Mouse (Mus musculus) urinary bladder, postnatal 14 days (tissue): ENCODE measurements at regions not wholly inside any gene's neighbourhood (a gene's known extent, or its start where the extent isn't known, plus 50 kb on each side); places are given as distances from the start of the nearest gene placed in this dataset.

Experiments
- DNase-seq: peaks from one replicate; pipeline ENCODE4 v3.0.0; 2021; ENCODE audit warnings: low spot score

GRCm38 (mm10) chr6:94413987-94414360 is 86.2 kb upstream of the Slc25a26 start:
- no peak for DNase-seq

- DNase-seq: no peak
Measured at GRCm38 (mm10) chr6:94413297-94413986, 86.7 kb upstream of the Slc25a26 start.

DNA sequence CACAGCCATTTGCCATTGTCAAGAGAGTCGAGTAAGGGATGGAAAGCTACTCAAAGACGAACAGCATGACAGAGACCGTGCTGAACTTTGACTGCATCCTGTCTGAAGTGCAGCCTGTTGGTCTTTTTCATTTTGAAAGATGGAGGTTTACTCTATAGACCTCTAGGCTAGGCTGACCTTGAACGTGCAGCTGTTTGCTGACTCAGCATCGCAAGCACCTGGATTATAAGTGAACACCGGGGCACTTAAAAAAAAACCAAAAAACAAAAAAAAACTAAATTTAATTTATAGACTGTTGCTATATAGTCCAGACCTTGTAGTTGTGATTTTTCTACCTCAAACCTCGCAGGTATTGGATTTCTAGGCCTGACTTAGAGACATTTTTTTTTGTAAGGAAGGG is 87.8 kb upstream of the Slc25a26 start:
- DNase-seq: no peak

DNA sequence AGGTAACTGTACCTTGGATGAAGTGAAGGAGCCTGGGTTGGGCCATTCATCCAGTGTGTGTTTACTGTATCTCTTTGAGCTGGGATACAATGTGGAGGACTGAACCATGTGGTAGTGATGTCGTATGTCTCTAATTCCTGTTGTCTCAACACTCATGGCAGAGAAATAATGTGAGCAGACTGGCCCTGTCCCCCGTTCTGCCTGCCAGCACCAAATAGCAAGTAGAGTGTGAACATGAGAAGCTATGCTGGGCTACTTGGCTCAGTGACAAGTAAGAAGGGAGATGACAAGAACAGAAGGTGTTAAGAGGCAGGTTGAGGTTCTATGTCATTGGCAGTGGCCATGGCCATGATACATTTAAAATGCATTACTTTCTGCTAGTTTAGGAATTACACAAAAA is 89.7 kb upstream of the Slc25a26 start:
- DNase-seq: no peak

GRCm38 (mm10) chr6:94408996-94409395 is 91.1 kb upstream of the Slc25a26 start:
- DNase-seq: no peak

- DNase-seq: no peak
Measured at GRCm38 (mm10) chr6:94407751-94408150, 92.4 kb upstream of the Slc25a26 start.

- no peak for DNase-seq
Measured at GRCm38 (mm10) chr6:94405371-94406076, 94.6 kb upstream of the Slc25a26 start.

GRCm38 (mm10) chr6:94401617-94402481 is 98.3 kb upstream of the Slc25a26 start:
- DNase-seq: no peak

GRCm38 (mm10) chr6:94401061-94401591 is 99.0 kb upstream of the Slc25a26 start:
- no peak for DNase-seq

- peak; percentile 38 for DNase-seq
Measured at GRCm38 (mm10) chr6:94400471-94401051, 99.6 kb upstream of the Slc25a26 start.

GRCm38 (mm10) chr6:94391134-94391533 is 107.4 kb upstream of the Magi1 start:
- DNase-seq: no peak

DNA sequence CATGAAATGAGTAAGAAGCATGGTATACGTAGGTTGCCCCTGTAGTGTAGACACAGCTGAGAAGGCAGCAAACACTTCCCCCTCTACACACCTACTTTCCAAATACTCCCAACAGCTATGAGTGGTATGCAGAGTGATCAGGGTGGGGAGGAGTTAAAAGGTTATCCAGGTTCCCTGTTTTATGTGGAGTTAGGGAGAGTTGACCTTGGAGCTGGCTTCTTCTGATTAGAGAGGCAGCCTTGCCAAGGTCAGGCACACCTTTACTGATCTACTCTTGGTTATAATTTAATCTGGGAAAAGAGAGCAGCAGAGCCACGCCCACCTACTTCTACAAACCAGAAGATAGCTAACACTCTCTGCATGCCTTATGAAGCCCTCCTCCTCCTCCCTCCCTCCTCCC is 106.7 kb upstream of the Magi1 start:
- no peak for DNase-seq

DNA sequence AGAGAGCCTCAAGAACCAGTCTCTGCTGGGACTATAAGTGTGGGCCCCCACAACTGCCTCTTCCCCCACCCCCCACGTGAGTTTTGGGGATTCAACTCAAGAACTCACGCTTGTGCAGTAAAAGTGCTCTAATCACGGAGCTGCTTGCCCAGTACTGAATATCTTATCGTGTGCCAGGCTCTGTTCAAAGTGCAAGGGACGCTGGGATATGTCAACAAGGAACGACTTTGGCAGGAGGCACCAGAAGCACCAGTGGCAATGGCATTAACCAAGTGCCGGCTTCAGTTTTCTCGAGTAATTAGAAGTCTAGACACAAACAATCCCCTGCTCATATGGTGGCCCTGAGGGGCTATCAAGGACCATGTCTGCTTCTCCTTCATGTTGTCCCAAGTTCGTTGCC is 106.0 kb upstream of the Magi1 start:
- DNase-seq: no peak

- no peak for DNase-seq
Measured at GRCm38 (mm10) chr6:94387648-94388047, 103.9 kb upstream of the Magi1 start.

- no peak for DNase-seq
Measured at GRCm38 (mm10) chr6:94385531-94385930, 101.8 kb upstream of the Magi1 start.

GRCm38 (mm10) chr6:94369991-94370390 is 86.3 kb upstream of the Magi1 start:
- no peak for DNase-seq

DNA sequence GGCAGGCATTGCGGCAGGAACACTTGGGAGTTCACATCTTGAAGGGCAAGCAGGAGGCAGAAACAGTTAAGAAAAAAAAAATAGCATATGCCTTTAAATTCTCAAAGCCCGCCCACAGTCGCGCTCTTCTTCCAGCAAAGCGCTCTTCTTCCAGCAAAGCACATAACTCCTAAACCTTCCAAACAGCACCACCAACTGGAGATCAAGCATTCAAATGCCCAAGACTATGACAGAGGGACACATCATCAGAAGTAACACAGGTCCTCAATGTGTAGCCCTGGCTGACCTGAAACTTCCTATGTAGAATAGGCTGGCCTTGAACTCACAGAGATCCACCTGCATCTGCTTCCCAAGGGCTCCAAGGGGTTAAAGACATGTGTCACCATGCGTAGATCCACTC is 80.2 kb upstream of the Magi1 start:
- no peak for DNase-seq

DNA sequence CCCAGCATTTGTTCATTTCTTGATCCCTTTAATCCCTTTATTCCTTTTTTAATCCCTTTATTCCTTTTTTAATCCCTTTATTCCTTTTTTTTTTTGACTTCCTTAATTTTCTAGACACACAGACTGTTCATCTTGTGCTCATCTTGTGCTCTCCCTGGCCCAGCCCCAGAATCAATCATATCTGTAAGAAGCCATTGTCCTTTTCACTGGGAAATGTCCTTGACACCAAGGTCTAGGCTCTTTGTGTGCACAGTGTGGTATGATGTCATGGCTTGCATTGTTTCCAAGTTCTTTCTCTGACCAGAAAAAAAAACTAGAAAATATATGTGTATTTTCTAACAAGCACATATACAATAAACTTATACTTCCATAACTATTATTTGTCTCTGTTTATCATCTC is 78.9 kb upstream of the Magi1 start:
- DNase-seq: no peak

- DNase-seq: no peak
Measured at GRCm38 (mm10) chr6:94357568-94357967, 73.9 kb upstream of the Magi1 start.

- DNase-seq: no peak
Measured at GRCm38 (mm10) chr6:94354451-94355095, 70.9 kb upstream of the Magi1 start.

GRCm38 (mm10) chr6:94344296-94344695 is 60.6 kb upstream of the Magi1 start:
- no peak for DNase-seq

DNA sequence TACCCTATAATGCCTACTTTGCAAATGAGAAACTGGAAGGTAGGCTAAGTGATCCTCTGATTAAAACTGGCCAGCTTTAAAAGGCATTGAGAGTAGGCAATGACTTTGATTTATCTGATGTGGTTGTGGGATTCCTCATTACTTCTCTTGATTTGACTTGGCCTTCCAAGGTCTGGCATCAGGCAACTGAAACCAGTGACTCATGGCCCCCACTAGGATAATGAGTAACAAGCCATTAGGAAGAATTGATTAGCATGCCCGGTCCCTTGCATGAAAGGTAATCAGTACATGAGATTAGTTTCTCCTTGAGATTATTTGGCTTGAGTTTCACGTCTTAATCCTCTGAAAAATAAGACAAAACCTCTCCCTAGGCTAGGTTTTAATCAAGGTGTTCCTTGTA is 56.8 kb upstream of the Magi1 start:
- no peak for DNase-seq
